Comparison of ENCODE assay signal across 21 mouse cellular contexts in the genomic region with DNA sequence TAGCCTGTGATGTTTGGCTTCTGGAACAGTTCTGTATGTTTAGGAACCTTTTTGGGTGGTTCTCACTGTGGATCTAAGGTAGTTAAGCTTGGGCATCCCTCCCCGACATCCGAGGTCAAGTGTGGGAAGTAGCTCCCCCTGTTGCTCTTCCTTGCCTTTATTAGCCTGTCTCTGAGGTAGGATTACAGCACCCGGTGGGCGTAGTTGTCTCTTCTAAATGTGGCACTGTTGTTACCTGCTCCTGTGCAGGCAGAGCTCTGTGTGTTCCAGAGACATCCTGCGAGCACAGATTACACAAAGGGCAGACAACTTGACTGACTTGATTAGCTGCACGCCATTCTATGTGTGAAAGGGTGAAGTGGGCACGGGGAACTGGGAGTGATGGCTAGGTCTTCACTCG.
DNase-seq lines count a peak whose midpoint lies in the region; TF ChIP-seq lines count a peak whose summit lies in the region.
"Had no signal": no experiment of that assay in that cellular context is flagged by ENCODE, and none has a peak within 500 bp of the region (broad histone marks: within the 10 kb centered on the region; RNA-seq: fewer than 3 reads in every experiment).

No protein-coding gene starts in this region.

- H3K4me3 ChIP-seq in layer of hippocampus, adult 2 months: no peak overlapping the region
- no peak overlapping the region for H3K4me3 ChIP-seq in cortical plate, adult 2 months (ENCODE audit: insufficient read depth, low read length)
- H3K4me3 ChIP-seq: embryonic facial prominence, embryonic 10.5 days; embryonic facial prominence, embryonic 12.5 days; forebrain, embryonic 13.5 days; forebrain, embryonic 15.5 days had no signal

- H3K27ac ChIP-seq in layer of hippocampus, adult 2 months: peak overlapping the region; percentile 92
- 0 out of 2 replicates have a peak overlapping the region, but pooled peaks have one; percentile 6 for H3K27ac ChIP-seq in cortical plate, adult 2 months (ENCODE audit: insufficient read depth, low read length)
- H3K27ac ChIP-seq: embryonic facial prominence, embryonic 10.5 days; embryonic facial prominence, embryonic 12.5 days; forebrain, embryonic 13.5 days; forebrain, embryonic 15.5 days had no signal

- H3K4me1 ChIP-seq in cortical plate, adult 2 months (ENCODE audit: control insufficient read depth, insufficient read depth, low read length): peaks cover 7% of the 10 kb centered on the region; the same call in 1 of the 2 replicates
- H3K4me1 ChIP-seq: embryonic facial prominence, embryonic 12.5 days had no signal

- no peak for DNase-seq in layer of hippocampus, adult 2 months (ENCODE audit: low spot score in 2 of 2)
- no peak for DNase-seq in layer of hippocampus, adult 11-12 months (ENCODE audit: low spot score)
- peak; percentile 36 for DNase-seq in right cerebral cortex, adult 18-20 months
- no peak for DNase-seq in right cerebral cortex, adult 2 months (ENCODE audit: low spot score in 2 of 2)
- peak; percentile 65 for DNase-seq in brain, adult 2 months (ENCODE audit: low read depth, low spot score)
- DNase-seq in adrenal gland, postnatal 10 days: no peak
- DNase-seq in frontal cortex, postnatal 14 days (ENCODE audit: low spot score in 2 of 2): no peak
- DNase-seq: adrenal gland, adult 2 months; adrenal gland, postnatal 14 days; cerebellum, adult 11 months; cerebellum, adult 18-20 months; cerebellum, adult 8-10 months; cerebellum, adult 9-11 months; cerebellum, postnatal 14 days; cerebellum, postnatal 36 days; forebrain, postnatal 0 days had no signal

- TF ChIP-seq CTCF in layer of hippocampus, adult 2 months (conservative IDR thresholded peaks at IDR 0.05): 0 out of 2 replicates have a peak, but pooled peaks have one; percentile 4
- TF ChIP-seq CTCF in cortical plate, adult 2 months (IDR thresholded peaks at IDR 0.05; ENCODE audit: extremely low read depth, insufficient read depth, low read length): no peak

- no peak for TF ChIP-seq POLR2A in cortical plate, adult 2 months (IDR thresholded peaks at IDR 0.05; ENCODE audit: extremely low read depth, insufficient read depth, low read length)

Comparison
In these comparisons a context has a peak if more than half of its experiments do, and no peak if none do; other contexts are left out.
1. DNase-seq: peak in right cerebral cortex, adult 18-20 months (single experiment) and brain, adult 2 months (single experiment); none in layer of hippocampus, adult 2 months (0 of 2), layer of hippocampus, adult 11-12 months (single experiment), right cerebral cortex, adult 2 months (0 of 2), adrenal gland, postnatal 10 days (single experiment) and frontal cortex, postnatal 14 days (0 of 2).